Mouse (Mus musculus): ENCODE data around the gene Dnmbp.

- TF ChIP-seq CTCF (IDR thresholded peaks at IDR 0.05; ENCODE audit: low read depth) (no peak), EP300 (IDR thresholded peaks at IDR 0.05; ENCODE audit: low read depth) (no peak)
Measured at GRCm38 (mm10) chr19:43880420-43880819, 59.6 kb downstream of the Dnmbp start.

All from liver, embryonic 14.5 days (tissue).